Mouse (Mus musculus) cerebellum, adult 11-12 months (tissue): ENCODE results near the gene Gm38392.
A peak's percentile ranks its signal among the peaks of the same experiment; 100 is the strongest.
"Not testable (repeated sequence)": the region's sequence is repeated elsewhere in the genome, so short reads cannot be mapped to it uniquely, and the experiment has no call there.

ENCODE experiments used
- DNase-seq: peaks from one replicate; pipeline ENCODE4 v3.0.0; 2022

Gm38392 gene

GRCm38 (mm10) chr3:88287110-88287509 is at the start of gene Gm38392:
Gm38392 (minus strand) TSS chr3:88287210.
- no peak for DNase-seq

GRCm38 (mm10) chr3:88336058-88337013 is 49.3 kb upstream of the Gm38392 start, which contains the start of the genes Tmem79 and Smg5:
Tmem79 (minus strand) TSS chr3:88336148.
Smg5 (plus strand) TSS chr3:88336260.
- peak; percentile 95 for DNase-seq

DNA sequence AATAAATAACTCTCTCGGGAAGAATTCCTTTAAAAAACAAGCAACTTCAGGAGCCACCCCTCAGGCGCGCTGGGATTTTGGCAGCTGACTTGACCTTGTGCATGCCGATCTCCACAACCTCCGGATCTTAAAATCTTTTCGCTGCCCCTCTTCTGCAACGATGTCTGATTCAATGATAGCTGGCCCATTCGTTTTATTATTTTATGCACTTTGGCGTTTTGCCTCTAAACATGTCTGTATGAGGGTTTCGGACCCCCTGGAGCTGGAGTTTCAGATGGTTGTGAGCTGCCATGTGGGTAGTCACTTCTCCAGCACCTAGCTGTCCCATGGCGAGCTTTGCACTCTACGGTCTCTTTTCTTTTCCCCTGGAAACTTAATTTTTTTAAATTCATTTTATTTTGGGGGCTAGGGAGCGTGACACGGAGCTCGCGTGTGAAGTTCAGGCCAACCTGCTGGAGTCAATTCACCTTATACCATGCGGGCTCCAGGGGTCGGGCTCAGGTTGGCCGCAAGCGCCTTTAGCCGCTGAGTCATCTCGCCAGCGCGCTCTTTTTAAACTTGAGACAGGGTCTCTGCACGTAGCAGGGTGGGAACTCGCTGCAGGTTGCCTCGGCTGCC is 48.5 kb upstream of the Gm38392 start:
- DNase-seq = no peak

- no peak for DNase-seq
These were observed 48.0 kb upstream of the Gm38392 start for GRCm38 (mm10) chr3:88334902-88335435.

- DNase-seq = no peak
These were observed 47.1 kb upstream of the Gm38392 start for GRCm38 (mm10) chr3:88334029-88334658.

GRCm38 (mm10) chr3:88331282-88331681 is 44.3 kb upstream of the Gm38392 start:
- no peak for DNase-seq

GRCm38 (mm10) chr3:88328956-88329355 is 41.9 kb upstream of the Gm38392 start:
- no peak for DNase-seq

- DNase-seq = peak; percentile 61
These were observed 38.0 kb upstream of the Gm38392 start, which contains the start of gene Glmp for GRCm38 (mm10) chr3:88324951-88325405. Glmp (plus strand) TSS chr3:88325023.

DNA sequence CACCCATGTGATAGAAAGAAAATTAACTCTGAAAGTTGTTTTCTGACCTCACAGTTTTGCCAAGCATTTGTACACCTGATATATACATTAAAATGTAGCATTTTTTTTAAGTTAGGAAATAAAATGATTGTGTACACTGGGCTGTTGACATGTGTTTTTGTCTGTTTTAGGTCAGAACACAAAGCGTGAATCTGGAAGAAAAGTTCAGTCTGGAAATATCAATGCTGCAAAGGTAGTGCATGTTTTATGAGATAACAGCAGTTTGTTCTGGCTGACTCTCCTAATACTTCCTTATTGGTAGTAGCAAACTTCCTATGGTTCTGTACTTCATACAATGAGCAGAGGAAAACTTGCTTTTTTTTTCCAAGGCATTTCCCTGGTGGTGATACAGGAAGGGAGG is 12.2 kb upstream of the Gm38392 start:
- no peak for DNase-seq

DNA sequence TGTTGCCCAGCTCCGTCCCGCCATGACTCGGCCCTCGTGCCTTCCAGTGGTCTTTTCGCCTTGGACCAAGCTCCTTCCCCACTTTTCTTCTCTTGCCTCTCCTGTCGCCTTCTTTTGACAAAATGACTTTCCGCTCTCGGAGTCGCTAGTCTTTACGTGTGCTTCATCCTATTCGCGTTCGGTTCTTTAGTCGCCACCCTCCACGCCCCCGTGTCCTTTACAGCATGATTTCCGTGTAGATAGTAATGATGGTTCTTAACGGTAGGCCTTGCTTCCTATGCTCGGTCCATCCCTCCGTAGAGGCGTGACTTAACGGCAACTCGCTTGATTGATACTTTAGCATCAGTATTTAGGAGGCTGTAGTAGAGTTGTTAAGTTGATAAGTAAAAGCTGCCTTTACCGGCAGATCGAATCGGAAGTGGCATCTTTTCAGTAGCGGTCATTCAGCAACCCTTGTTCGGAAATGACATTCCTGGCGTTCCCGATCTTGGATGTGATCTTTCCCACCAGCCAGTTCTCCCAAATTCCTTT is 10.4 kb upstream of the Gm38392 start:
- no peak for DNase-seq

DNA sequence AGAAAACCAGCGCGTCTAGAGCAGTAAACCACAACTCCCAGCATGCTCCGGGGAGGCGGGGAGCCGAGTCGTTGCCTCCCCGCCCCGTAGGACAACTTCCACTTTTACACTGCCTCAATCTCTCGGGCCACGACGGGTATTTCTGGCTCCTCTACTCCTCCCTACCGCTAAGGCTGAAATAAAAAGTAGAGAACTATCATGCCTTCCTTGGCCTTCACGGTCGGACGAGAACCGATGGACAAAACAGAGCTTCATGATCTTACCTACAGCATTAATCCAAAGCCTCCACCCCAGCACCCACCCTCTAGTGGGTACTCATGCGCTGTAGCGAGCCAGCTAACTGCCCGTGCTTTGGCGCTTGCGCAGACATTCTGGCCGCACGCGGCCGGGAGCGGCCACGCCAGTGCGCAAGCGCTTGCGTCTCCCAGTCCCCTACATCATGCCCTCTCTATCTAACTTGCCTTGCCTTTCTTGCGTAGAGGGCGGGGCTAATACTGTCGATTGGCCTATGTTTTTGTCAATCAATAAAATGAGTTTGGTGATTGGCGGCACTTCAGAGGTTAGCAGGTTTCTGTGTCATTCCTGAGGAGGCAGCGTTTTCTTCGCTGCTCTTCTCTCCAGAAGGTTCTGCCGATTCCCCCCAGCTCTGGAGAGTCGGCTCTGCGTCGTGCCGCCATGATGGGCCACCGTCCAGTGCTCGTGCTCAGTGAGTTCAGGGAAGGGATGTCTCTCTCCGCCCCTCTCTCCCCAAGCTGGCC is 9.7 kb upstream of the Gm38392 start, which contains the start of the genes Tsacc and Cct3:
Gene Tsacc (minus strand): TSS at position 439 of the 758 bp plus-strand sequence.
Gene Cct3 (plus strand): TSS at position 556 of the 758 bp plus-strand sequence.
- DNase-seq = peak; percentile 98

DNA sequence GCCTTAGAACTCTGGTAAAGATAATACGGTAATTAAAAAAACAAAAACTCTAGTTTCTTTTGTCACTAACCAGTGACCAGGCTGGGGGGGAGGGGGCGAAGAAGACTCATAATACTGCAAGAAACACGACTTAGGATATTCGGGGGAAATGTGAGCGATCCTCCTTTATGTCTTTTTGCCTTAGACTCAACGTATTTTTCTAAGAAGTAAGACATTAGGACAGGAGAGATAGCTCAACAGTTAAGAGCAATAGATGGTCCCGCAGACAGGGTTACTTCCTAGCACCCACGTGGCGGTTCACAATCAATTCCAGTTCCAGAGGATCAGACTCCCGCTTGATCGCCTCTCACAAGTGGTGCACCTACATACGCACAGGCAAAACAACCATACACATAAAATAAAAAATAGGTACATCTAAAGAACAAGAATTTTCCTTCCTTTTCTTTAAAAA is 9.1 kb upstream of the Gm38392 start:
- DNase-seq = no peak

DNA sequence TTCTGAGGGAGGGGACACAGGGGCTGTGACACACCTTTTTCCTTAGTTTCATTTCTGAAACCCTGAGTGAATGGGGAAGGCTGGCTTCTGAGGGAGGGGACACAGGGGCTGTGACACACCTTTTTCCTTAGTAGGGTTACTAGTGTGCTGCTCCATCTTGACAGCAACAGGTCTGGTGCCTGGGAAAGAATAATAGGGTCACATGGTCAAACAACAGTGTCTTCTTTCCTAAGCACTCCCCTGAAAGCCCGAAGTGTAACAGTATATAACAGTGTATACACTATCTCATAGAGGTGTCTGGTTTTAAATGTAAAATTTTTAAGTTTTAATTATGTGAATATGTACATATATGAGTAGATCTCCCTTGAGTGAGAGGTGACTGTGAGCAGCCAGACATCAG is 8.3 kb upstream of the Gm38392 start:
- not testable (repeated sequence) for DNase-seq

GRCm38 (mm10) chr3:88291970-88292369 is 5.0 kb upstream of the Gm38392 start:
- peak; percentile 9 for DNase-seq

DNA sequence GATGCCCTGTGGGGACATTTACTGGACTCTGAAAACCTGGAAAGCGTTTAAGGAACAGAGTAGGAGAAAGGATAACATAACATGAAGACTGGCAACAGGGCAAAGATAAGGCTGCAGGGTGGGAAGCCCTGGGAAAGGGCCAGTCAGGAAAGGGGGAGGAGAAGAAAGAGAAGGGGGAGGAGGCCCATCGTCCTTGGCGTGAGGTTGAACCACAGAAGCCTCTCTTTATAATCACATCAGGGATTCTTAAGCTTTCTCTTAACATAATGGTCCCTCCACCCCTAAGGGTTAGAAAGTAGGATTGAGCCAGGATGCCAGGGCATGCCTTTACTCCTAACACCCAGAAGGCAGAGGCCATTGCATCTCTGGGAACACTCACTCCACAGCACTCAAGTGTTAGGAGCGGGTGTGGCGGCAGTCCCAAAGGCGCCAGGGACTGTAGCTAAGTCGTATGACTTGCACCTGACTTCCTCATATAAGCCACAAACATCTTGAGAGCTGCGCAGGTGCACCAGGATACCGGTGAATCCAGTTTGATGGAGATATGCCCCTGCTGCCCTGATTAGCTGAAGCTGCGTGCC is 1.2 kb upstream of the Gm38392 start:
- not testable (repeated sequence) for DNase-seq

DNA sequence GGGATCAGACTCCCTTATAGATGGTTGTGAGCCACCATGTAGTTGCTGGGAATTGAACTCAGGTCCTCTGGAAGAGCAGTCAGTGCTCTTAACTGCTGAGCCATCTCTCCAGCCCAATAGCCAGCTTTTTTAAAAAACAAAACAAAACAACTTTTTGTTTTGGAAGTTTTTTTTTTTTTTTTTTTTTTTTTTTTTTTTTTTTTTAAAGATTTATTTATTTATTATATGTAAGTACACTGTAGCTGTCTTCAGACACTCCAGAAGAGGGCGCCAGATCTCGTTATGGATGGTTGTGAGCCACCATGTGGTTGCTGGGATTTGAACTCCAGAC is 1.5 kb downstream of the Gm38392 start:
- not testable (repeated sequence) for DNase-seq

DNA sequence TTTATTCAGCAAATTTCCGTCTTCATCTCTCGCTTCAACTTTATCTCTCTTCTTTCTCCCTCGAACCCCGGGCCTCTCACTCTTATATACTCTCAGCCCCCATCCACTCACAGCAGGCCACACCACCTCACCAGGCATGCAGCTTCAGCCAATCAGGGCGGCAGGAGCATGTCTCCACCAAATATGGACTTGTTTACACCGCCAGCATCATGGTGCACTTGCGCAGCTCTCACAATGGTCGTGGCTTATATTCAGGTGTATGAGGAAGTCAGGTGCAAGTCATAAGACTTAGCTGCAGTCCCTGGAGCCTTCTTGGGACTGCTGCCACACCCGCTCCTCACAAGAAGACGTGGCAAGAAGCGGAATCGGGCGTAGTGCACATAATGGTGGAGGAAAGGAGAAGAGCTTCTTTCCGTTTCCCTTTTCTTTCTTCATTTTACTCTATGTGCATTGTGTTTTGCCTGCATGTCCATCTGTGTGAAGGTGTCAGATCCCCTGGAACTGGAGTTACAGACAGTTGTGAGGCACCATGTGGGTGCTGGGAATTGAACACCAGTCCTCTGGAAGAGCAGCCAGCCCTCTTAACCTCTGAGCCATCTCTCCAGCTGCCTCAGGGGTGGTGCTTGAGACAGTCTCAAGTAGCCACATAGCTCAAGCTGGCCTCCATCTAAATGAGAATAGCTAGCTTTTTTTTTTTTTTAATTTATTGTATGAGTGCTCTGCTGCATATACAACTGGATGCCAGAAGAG is 2.0 kb downstream of the Gm38392 start:
- not testable (repeated sequence) for DNase-seq

- DNase-seq = not testable (repeated sequence)
These were observed 5.7 kb downstream of the Gm38392 start for GRCm38 (mm10) chr3:88281141-88281916.

- DNase-seq = no peak
These were observed 7.0 kb downstream of the Gm38392 start for GRCm38 (mm10) chr3:88280035-88280434.
